ENCODE assay signal across 8 mouse cellular contexts in genomic region chr7:143013420-143014178, GRCm38 (mm10). TPM values are rescaled to one million over a fixed set of nuclear protein-coding genes. Genes with fewer than 3 reads are reported as not detected.
DNase-seq lines count a peak whose midpoint lies in the region; ATAC-seq lines count a peak whose summit lies in the region.

No protein-coding gene starts in this region.

- peak; percentile 94 for DNase-seq in adrenal gland, adult 2 months
- DNase-seq in gastrocnemius, adult 18-20 months (ENCODE audit: low spot score): peak; percentile 82
- peak; percentile 22 to 64 for DNase-seq in kidney, postnatal 25 days
- peak; percentile 86 for DNase-seq in ovary, adult 18-20 months (ENCODE audit: low spot score)
- DNase-seq in thymus, postnatal 0 days (ENCODE audit: low spot score): no peak
- DNase-seq in yolk sac, embryonic 10.5 days (ENCODE audit: low spot score): no peak

- peaks cover 100% of the 10 kb centered on the region for H3K4me1 ChIP-seq in megakaryocyte, embryonic 14.5 days

- H3K9me3 ChIP-seq in megakaryocyte, embryonic 14.5 days: no peaks in the 10 kb centered on the region

- H3K4me3 ChIP-seq in megakaryocyte, embryonic 14.5 days (replicated peaks): peak overlapping the region; percentile 6

- no peak for ATAC-seq in megakaryocyte, adult 5-6 weeks (ENCODE audit: poor library complexity, severe bottlenecking)

- H3K36me3 ChIP-seq in megakaryocyte, embryonic 14.5 days (replicated peaks; ENCODE audit: low read length): peaks cover 96% of the 10 kb centered on the region

- H3K27me3 ChIP-seq in megakaryocyte, embryonic 14.5 days (replicated peaks): no peaks in the 10 kb centered on the region

RNA-seq across cellular contexts. Expression of gene Tspan32, which starts 8.8 kb away (rescaled TPM):
- polyA plus RNA-seq in megakaryocyte, embryonic 14.5 days (2012; ENCODE audit: insufficient read depth, low replicate concordance): 109 and 119 TPM in 2 replicates
- total RNA-seq in megakaryocyte, adult 5-6 weeks (2015): 60.9 and 70.4 TPM in 2 replicates
- 45.6 and 47.0 TPM in 2 replicates for total RNA-seq in megakaryocyte, adult 5-6 weeks (2017)
- total RNA-seq in adrenal gland, adult 2 months (2021): under 1 TPM; 0.49 to 0.62 TPM
- 0.83 and 1.4 TPM in 2 replicates for polyA plus RNA-seq in adrenal gland, adult 2 months (2012; rRNA removed)
- under 1 TPM in 1 of 2 experiments, not detected in 1; 0.40 TPM for total RNA-seq in gastrocnemius, adult 18-20 months (2021)
- 44.5 and 58.2 TPM in 2 replicates for polyA plus RNA-seq in thymus, postnatal 0 days (2015; fragmentation: Nextera tagmentation; extraction: Ambion mirVana)

RNA-seq across cellular contexts. Expression of gene Cd81, which starts 38.9 kb away (rescaled TPM):
- polyA plus RNA-seq in megakaryocyte, embryonic 14.5 days (2012; ENCODE audit: insufficient read depth, low replicate concordance): 774 and 1,679 TPM in 2 replicates
- 17.2 and 20.3 TPM in 2 replicates for total RNA-seq in megakaryocyte, adult 5-6 weeks (2015)
- 22.5 and 25.3 TPM in 2 replicates for total RNA-seq in megakaryocyte, adult 5-6 weeks (2017)
- total RNA-seq in adrenal gland, adult 2 months (2021): 100 to 1,000 TPM; 693 to 716 TPM
- polyA plus RNA-seq in adrenal gland, adult 2 months (2012; rRNA removed): 3,024 and 3,201 TPM in 2 replicates
- total RNA-seq in gastrocnemius, adult 18-20 months (2021): 100 to 1,000 TPM in 1 of 2 experiments, 10 to 100 TPM in 1; 97.2 to 115 TPM
- 228 and 233 TPM in 2 replicates for polyA plus RNA-seq in thymus, postnatal 0 days (2015; fragmentation: Nextera tagmentation; extraction: Ambion mirVana)

RNA-seq across cellular contexts. Expression of gene Ascl2, which starts 44.5 kb away (rescaled TPM):
- 2.4 and 6.3 TPM in 2 replicates for polyA plus RNA-seq in megakaryocyte, embryonic 14.5 days (2012; ENCODE audit: insufficient read depth, low replicate concordance)
- total RNA-seq in megakaryocyte, adult 5-6 weeks (2015): 0.96 and 1.1 TPM in 2 replicates
- total RNA-seq in megakaryocyte, adult 5-6 weeks (2017): 0.40 and 2.9 TPM in 2 replicates
- under 1 TPM; 0.17 to 0.35 TPM for total RNA-seq in adrenal gland, adult 2 months (2021)
- 1.9 and 3.8 TPM in 2 replicates for polyA plus RNA-seq in adrenal gland, adult 2 months (2012; rRNA removed)
- total RNA-seq in gastrocnemius, adult 18-20 months (2021): not detected
- polyA plus RNA-seq in thymus, postnatal 0 days (2015; fragmentation: Nextera tagmentation; extraction: Ambion mirVana): 2.9 and 3.1 TPM in 2 replicates

RNA-seq across cellular contexts. Expression of gene Tssc4, which starts 55.5 kb away (rescaled TPM):
- 167 and 219 TPM in 2 replicates for polyA plus RNA-seq in megakaryocyte, embryonic 14.5 days (2012; ENCODE audit: insufficient read depth, low replicate concordance)
- 14.0 and 19.2 TPM in 2 replicates for total RNA-seq in megakaryocyte, adult 5-6 weeks (2015)
- 17.7 and 20.5 TPM in 2 replicates for total RNA-seq in megakaryocyte, adult 5-6 weeks (2017)
- 10 to 100 TPM; 23.3 to 30.9 TPM for total RNA-seq in adrenal gland, adult 2 months (2021)
- polyA plus RNA-seq in adrenal gland, adult 2 months (2012; rRNA removed): 120 and 142 TPM in 2 replicates
- total RNA-seq in gastrocnemius, adult 18-20 months (2021): 1 to 10 TPM; 6.7 to 8.0 TPM
- 68.5 and 72.3 TPM in 2 replicates for polyA plus RNA-seq in thymus, postnatal 0 days (2015; fragmentation: Nextera tagmentation; extraction: Ambion mirVana)

Comparison
In these comparisons a context has a peak if more than half of its experiments do, and no peak if none do; other contexts are left out.
1. DNase-seq: peak in adrenal gland, adult 2 months (single experiment), gastrocnemius, adult 18-20 months (single experiment), kidney, postnatal 25 days (2 of 2) and ovary, adult 18-20 months (single experiment); none in thymus, postnatal 0 days (single experiment) and yolk sac, embryonic 10.5 days (single experiment).
2. RNA of gene Tspan32, which starts 8.8 kb away (total RNA-seq): 45.6 to 70.4 TPM in megakaryocyte, adult 5-6 weeks; 0.49 to 0.62 TPM in adrenal gland, adult 2 months and 0.40 TPM in gastrocnemius, adult 18-20 months; every median in the first group is over 10 times any median in the second.
3. RNA of gene Cd81, which starts 38.9 kb away (total RNA-seq): 693 to 716 TPM in adrenal gland, adult 2 months; 97.2 to 115 TPM in gastrocnemius, adult 18-20 months and 17.2 to 25.3 TPM in megakaryocyte, adult 5-6 weeks; every median in the first group is over 4 times any median in the second.